Mouse (Mus musculus): ENCODE measurements around the gene Ccdc63. TPM values are rescaled to one million over a fixed set of nuclear protein-coding genes. Genes with fewer than 3 reads are reported as not detected.

Ccdc63 gene
- polyA plus RNA-seq, 1 experiment = not detected

DNA sequence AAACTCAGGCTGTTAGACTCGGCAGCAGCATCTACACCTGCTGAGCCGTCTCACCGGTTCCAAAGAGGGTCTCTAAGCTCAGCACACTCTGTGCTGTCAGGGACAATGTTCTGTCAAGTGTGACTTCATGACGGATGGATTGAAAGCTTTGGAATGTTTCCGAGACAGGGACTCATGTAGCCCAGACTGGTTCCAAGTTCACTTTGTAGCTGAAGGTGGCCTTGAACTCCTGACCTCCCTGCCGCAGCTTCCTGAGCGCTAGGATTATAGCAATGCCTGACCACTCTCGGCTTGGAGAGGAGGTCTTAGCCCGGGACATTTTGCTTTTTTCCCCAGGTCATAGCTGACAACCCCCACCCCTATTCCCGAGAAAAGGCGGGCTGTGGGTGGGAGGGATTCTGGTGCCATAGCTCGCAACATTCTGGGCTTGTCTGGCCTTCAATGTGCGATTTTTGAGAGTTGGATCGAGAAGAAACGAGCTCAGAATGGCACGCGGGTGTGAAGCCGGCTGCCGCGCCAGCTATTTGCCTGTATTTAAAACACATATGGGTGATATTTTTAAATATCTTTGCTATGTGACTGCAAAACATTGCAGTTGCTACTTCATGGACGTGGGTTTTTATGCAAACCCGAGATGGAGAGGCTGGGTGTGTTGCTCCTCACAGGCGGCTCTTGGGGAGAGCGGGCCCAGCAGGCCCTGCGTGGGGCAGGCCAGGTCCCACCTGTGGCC, 77.3 kb downstream of the Ccdc63 start:
- TF ChIP-seq REST (IDR thresholded peaks at IDR 0.05; ENCODE audit: insufficient read depth, insufficient read length) (no peak), TCF3 (IDR thresholded peaks at IDR 0.05; ENCODE audit: insufficient read length, low read depth) (no peak), USF1 (IDR thresholded peaks at IDR 0.05; ENCODE audit: low read depth) (no peak), POLR2A (IDR thresholded peaks at IDR 0.05; ENCODE audit: insufficient read length, low read depth) (no peak)
- no peak overlapping the region for H3K4me2 ChIP-seq (ENCODE audit: low read depth)
- no peak overlapping the region for H3K4me3 ChIP-seq
- no peaks in the 10 kb centered on the region for H3K36me3 ChIP-seq (ENCODE audit: control insufficient read depth, insufficient read depth)
- H3ac ChIP-seq (ENCODE audit: control insufficient read depth, insufficient read length) = no peak overlapping the region
- no peaks in the 10 kb centered on the region for H3K79me2 ChIP-seq (ENCODE audit: control insufficient read depth, insufficient read depth)
- H3K27me3 ChIP-seq (ENCODE audit: control insufficient read depth, insufficient read depth, insufficient read length) = peaks cover 74% of the 10 kb centered on the region

DNA sequence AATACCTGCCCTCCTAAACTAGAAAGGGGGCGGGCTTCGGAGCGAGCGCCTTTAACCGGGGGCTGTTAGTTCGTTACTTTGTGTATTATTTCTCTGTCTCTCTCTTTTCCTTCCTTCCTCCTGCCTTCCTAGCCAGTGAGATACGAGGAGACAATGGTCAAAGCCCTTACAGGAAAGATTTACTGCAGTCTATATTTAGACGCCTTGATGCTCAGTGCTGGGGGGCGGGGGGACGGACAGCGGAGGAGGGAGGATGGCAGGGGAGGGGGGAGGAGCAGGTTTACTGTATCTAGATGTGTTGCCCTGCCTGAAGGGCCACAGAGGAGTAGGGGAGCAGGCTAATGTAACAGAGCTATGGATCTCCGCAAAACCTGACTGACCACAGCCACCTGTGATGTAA, 78.1 kb downstream of the Ccdc63 start:
- H3K27me3 ChIP-seq (ENCODE audit: control insufficient read depth, insufficient read depth, insufficient read length) = peaks cover 67% of the 10 kb centered on the region
- no peaks in the 10 kb centered on the region for H3K79me2 ChIP-seq (ENCODE audit: control insufficient read depth, insufficient read depth)
- no peaks in the 10 kb centered on the region for H3K36me3 ChIP-seq (ENCODE audit: control insufficient read depth, insufficient read depth)
- no peak overlapping the region for H3K4me2 ChIP-seq (ENCODE audit: low read depth)
- TF ChIP-seq SRF (IDR thresholded peaks at IDR 0.05; ENCODE audit: control insufficient read depth, insufficient read length, low read depth) = no peak
- no peak for TF ChIP-seq CEBPB (IDR thresholded peaks at IDR 0.05; ENCODE audit: insufficient read depth, poor library complexity, severe bottlenecking)
- no peak for TF ChIP-seq POLR2A (IDR thresholded peaks at IDR 0.05; ENCODE audit: insufficient read length, low read depth)
- TF ChIP-seq E2F4 (IDR thresholded peaks at IDR 0.05; ENCODE audit: insufficient read depth) = no peak
- no peak for TF ChIP-seq MAX (IDR thresholded peaks at IDR 0.05; ENCODE audit: low read depth)
- TF ChIP-seq TCF3 (IDR thresholded peaks at IDR 0.05; ENCODE audit: insufficient read length, low read depth) = no peak
- no peak for TF ChIP-seq POLR2AphosphoS2 (IDR thresholded peaks at IDR 0.05; ENCODE audit: insufficient read length, low read depth)
- TF ChIP-seq MYOG (IDR thresholded peaks at IDR 0.05; ENCODE audit: control insufficient read depth in 1 of 3, insufficient read depth in 1 of 3, insufficient read length in 2 of 3, low read depth in 2 of 3) = no peak
- TF ChIP-seq MYOD1 (IDR thresholded peaks at IDR 0.05; ENCODE audit: control insufficient read depth in 1 of 3, insufficient read length in 2 of 3, low read depth in 2 of 3) = no peak
- no peak for TF ChIP-seq USF1 (IDR thresholded peaks at IDR 0.05; ENCODE audit: low read depth)
- no peak for TF ChIP-seq TCF12 (IDR thresholded peaks at IDR 0.05; ENCODE audit: insufficient read depth, poor library complexity, severe bottlenecking)
- no peak for TF ChIP-seq REST (IDR thresholded peaks at IDR 0.05; ENCODE audit: insufficient read depth, insufficient read length)
- H3ac ChIP-seq (ENCODE audit: control insufficient read depth, insufficient read length) = no peak overlapping the region
- H3K4me3 ChIP-seq = no peak overlapping the region

DNA sequence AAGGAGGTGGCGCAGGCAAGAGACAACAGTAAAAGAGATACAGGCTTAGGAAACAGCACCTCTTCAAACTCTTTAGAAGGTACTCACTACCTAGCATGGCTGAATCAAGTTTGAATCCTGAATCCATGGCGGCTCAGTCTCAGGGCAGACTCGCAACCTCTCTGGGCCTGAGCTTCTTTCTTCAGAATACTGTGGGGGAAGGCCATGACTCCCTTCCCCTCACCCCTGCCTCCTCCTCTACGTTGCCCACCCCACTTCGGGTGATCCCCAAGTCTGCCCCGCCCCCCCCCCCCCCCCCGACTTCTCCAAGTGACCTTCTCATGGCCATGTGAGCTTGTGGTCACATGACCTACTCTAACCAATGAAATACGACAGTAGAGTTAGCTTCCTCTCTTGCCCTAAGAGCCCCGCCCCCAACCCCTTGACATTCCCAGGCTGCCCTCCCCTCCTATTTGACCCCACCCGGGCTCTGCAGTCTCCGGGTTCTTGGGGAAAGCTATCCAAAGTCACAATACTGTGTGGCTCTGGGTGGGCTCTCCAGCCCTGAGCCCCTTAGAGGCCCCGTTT, 79.8 kb downstream of the Ccdc63 start:
- H3ac ChIP-seq (ENCODE audit: control insufficient read depth, insufficient read length) = no peak overlapping the region
- TF ChIP-seq USF1 (IDR thresholded peaks at IDR 0.05; ENCODE audit: low read depth) = peak; percentile 27
- no peak for TF ChIP-seq SRF (IDR thresholded peaks at IDR 0.05; ENCODE audit: control insufficient read depth, insufficient read length, low read depth)
- no peak for TF ChIP-seq MAX (IDR thresholded peaks at IDR 0.05; ENCODE audit: low read depth)
- TF ChIP-seq POLR2A (IDR thresholded peaks at IDR 0.05; ENCODE audit: insufficient read length, low read depth) = no peak
- no peaks in the 10 kb centered on the region for H3K79me2 ChIP-seq (ENCODE audit: control insufficient read depth, insufficient read depth)
- H3K36me3 ChIP-seq (ENCODE audit: control insufficient read depth, insufficient read depth) = no peaks in the 10 kb centered on the region
- no peak overlapping the region for H3K4me3 ChIP-seq
- H3K27me3 ChIP-seq (ENCODE audit: control insufficient read depth, insufficient read depth, insufficient read length) = peaks cover 69% of the 10 kb centered on the region
- H3K4me2 ChIP-seq (ENCODE audit: low read depth) = no peak overlapping the region

DNA sequence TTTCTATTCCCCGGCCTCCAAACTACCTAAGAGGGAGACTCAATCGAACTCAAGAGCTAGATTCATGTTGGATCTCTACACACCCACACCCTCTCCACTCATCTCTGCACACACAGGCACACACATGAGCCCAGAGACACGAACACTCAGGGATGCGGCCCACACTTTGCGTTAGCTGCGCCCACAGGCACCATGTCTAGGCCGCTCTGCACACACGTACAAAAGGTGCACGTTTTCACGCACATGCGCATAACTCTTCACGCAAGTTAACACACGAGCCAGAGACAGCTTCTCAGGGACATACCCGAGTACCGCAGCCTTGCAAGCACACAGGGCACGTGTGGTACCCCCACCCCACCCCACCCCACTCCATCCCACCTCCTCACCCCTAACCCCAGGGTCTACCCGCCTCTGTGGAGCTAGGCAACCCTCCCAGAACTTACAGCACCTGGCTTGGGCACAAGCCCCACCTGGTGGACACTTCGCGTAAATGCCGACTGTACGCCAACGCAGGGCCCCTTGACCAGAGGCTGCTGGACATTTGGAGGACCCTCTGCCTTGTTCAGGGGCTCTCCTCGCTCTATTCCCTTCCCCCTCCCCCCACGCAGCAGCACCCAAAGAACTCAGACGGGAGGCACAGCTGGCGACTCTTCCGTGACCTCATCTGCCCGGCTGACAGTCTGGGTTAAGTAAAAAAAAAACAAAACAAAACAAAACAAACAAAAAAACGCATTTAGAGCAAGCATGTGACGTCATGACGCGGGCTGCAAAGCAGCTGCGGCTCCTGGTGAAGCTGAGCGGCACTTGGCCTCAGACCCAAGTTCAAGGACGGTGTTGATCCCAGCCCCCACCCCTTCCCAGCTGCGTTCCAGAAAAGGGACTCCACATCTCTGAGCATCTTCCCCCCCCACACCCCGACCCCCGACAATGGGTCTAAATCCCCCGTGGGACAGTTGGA, 81.3 kb downstream of the Ccdc63 start:
- Histone ChIP-seq H3K27me3 (ENCODE audit: control insufficient read depth, insufficient read depth, insufficient read length) (peaks cover 69% of the 10 kb centered on the region), H3K4me3 (no peak overlapping the region)

More for the DNA sequence above, 81.3 kb downstream of the Ccdc63 start:
- no peak overlapping the region for H3K4me2 ChIP-seq (ENCODE audit: low read depth)
- TF ChIP-seq MYOG (IDR thresholded peaks at IDR 0.05; ENCODE audit: control insufficient read depth in 1 of 3, insufficient read depth in 1 of 3, insufficient read length in 2 of 3, low read depth in 2 of 3) (no peak), MYOD1 (IDR thresholded peaks at IDR 0.05; ENCODE audit: control insufficient read depth in 1 of 3, insufficient read length in 2 of 3, low read depth in 2 of 3) (peak in 2 of 3 experiments; percentile 12 to 17)
- H3K36me3 ChIP-seq (ENCODE audit: control insufficient read depth, insufficient read depth) = no peaks in the 10 kb centered on the region
- H3K79me2 ChIP-seq (ENCODE audit: control insufficient read depth, insufficient read depth) = no peaks in the 10 kb centered on the region
- no peak overlapping the region for H3ac ChIP-seq (ENCODE audit: control insufficient read depth, insufficient read length)

Other genes starting within 250 kb of the Ccdc63 start
- gene Cux2, start 90.7 kb downstream of the Ccdc63 start, polyA plus RNA-seq (2012; fragmentation: generic; extraction: Trizol) = 0.62 TPM
- 3.3 TPM for gene Myl2, start 39.9 kb downstream of the Ccdc63 start, polyA plus RNA-seq (2012; fragmentation: generic; extraction: Trizol)
- gene Ppp1cc, start 17.5 kb upstream of the Ccdc63 start, polyA plus RNA-seq (2012; fragmentation: generic; extraction: Trizol) = 136 TPM
- gene Hvcn1, start 66.0 kb upstream of the Ccdc63 start, polyA plus RNA-seq (2012; fragmentation: generic; extraction: Trizol) = 0.08 TPM
- 4.7 TPM for gene Tctn1, start 123.6 kb upstream of the Ccdc63 start, polyA plus RNA-seq (2012; fragmentation: generic; extraction: Trizol)
- 6.2 TPM for gene Pptc7, start 143.5 kb upstream of the Ccdc63 start, polyA plus RNA-seq (2012; fragmentation: generic; extraction: Trizol)
- 1.9 TPM for gene Rad9b, start 213.4 kb upstream of the Ccdc63 start, polyA plus RNA-seq (2012; fragmentation: generic; extraction: Trizol)
- gene Vps29, start 213.5 kb upstream of the Ccdc63 start, polyA plus RNA-seq (2012; fragmentation: generic; extraction: Trizol) = 139 TPM
- gene Gpn3, start 231.1 kb upstream of the Ccdc63 start, polyA plus RNA-seq (2012; fragmentation: generic; extraction: Trizol) = 18.9 TPM
- 27.7 TPM for gene Fam216a, start 231.5 kb upstream of the Ccdc63 start, polyA plus RNA-seq (2012; fragmentation: generic; extraction: Trizol)